Mouse (Mus musculus) lung, embryonic 16.5 days (tissue): ENCODE data around the gene Rasgef1a. TPM values are rescaled to one million over a fixed set of nuclear protein-coding genes. Genes with fewer than 3 reads are reported as not detected.

Source experiments
- ATAC-seq: fragments of 200-750 bp; cut with Nextera tagmentation; 2 replicates; pipeline ENCODE4 v1.8.0; 2017; ENCODE audit warnings: low read depth, mild to moderate bottlenecking, moderate library complexity
- H3K27ac ChIP-seq: fragments of 300-500 bp; sonication (generic); 2 replicates; pipeline ENCODE4 v1.5.1; 2014; ENCODE audit warnings: mild to moderate bottlenecking, control low read depth, low read length
- H3K27me3 ChIP-seq: fragments of 300-500 bp; sonication (generic); 2 replicates; pipeline ENCODE4 v1.6.1; 2014; ENCODE audit warnings: low read depth, low read length, mixed read lengths; ENCODE audit not compliant: control insufficient read depth, insufficient read depth
- H3K36me3 ChIP-seq: fragments of 300-500 bp; sonication (generic); 2 replicates; pipeline ENCODE4 v1.6.1; 2014; ENCODE audit warnings: low read length; ENCODE audit not compliant: control insufficient read depth, insufficient read depth
- H3K4me1 ChIP-seq: fragments of 300-500 bp; sonication (generic); replicated peaks from 2 replicates; pipeline ENCODE4 v1.6.1; 2014; ENCODE audit warnings: low read length, mixed read lengths; ENCODE audit not compliant: control insufficient read depth, insufficient read depth
- H3K4me2 ChIP-seq: fragments of 300-500 bp; sonication (generic); 2 replicates; pipeline ENCODE4 v1.6.1; 2014; ENCODE audit warnings: low read depth, low read length, control low read depth
- H3K4me3 ChIP-seq: fragments of 300-500 bp; sonication (generic); 2 replicates; pipeline ENCODE4 v1.5.1; 2014; ENCODE audit warnings: mild to moderate bottlenecking, low read length, control low read depth
- H3K9ac ChIP-seq: fragments of 300-500 bp; sonication (generic); 2 replicates; pipeline ENCODE4 v1.6.1; 2014; ENCODE audit warnings: low read length, control low read depth
- H3K9me3 ChIP-seq: fragments of 300-500 bp; sonication (generic); 2 replicates; pipeline ENCODE4 v1.6.1; 2016; ENCODE audit warnings: low read length; ENCODE audit not compliant: control insufficient read depth
- WGBS: fragments of 180-500 bp; shearing (Covaris S2); extraction: QIAGEN DNeasy Blood & Tissue Kit; methylation state at CpG from one replicate; pipeline ENCODE4 v1.1.7; 2014; 5-methylcytosine and 5-hydroxymethylcytosine counted together
- polyA plus RNA-seq: library from polyadenylated mRNA; unstranded; fragments of >200 nt; fragmentation: Nextera tagmentation; extraction: Ambion mirVana; gene quantifications from 2 replicates; pipeline ENCODE4 v1.2.1, GENCODE M21; 2015

The Rasgef1a gene
- polyA plus RNA-seq, 1 experiment from 2014 or later, result 6.1 TPM

DNA sequence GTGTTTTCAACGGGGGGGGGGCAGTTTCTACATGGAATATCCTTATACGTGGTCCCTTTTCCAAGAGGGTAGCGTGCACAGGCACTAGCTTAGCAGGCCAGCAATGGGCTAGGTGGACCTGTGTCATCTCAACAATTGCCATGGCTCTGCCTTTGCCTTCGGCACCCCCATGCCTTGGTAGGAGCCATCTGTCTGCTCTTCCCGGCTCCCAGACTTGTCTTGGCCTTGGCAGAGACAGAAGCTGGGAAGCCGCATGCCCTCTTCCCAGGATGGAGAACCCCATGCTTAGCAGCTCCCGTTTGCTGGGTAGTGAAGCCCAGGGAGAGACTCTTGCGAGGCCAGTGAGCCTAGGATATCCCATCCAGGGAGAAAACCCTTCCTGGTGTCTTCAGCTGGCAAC, 73.4 kb downstream of the Rasgef1a start:
- Histone ChIP-seq H3K27ac (no peak overlapping the region), H3K4me3 (no peak overlapping the region), H3K4me2 (no peak overlapping the region), H3K9ac (no peak overlapping the region), H3K27me3 (no peaks in the 10 kb centered on the region), H3K4me1 (no peaks in the 10 kb centered on the region; the same call in 1 of the 2 replicates), H3K36me3 (no peaks in the 10 kb centered on the region), H3K9me3 (no peaks in the 10 kb centered on the region)
- 84% methylated on average over 8 of the region's 8 CpGs for WGBS
- no peak for ATAC-seq

DNA sequence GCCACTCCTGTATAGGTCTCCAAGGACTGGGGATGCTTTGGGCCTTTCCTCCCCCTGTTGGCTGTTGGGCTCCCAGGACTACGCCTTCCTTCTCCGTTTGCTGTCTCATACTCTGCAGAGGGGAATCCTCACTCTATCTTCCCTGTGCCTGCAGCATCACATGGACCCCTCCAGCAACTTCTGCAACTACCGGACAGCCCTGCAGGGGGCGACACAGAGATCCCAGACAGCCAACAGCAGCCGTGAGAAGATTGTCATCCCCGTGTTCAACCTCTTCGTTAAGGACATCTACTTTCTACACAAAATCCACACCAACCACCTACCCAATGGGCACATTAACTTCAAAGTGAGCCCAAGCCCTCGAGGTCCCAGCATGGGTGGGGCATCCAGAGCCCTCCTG, 76.7 kb downstream of the Rasgef1a start:
- H3K27ac ChIP-seq, result no peak overlapping the region
- WGBS, result 42% methylated on average over 8 of the region's 8 CpGs
- H3K9ac ChIP-seq, result no peak overlapping the region
- no peaks in the 10 kb centered on the region for H3K36me3 ChIP-seq
- H3K4me1 ChIP-seq, result no peaks in the 10 kb centered on the region; the same call in 1 of the 2 replicates
- no peak for ATAC-seq
- no peak overlapping the region for H3K4me3 ChIP-seq
- no peaks in the 10 kb centered on the region for H3K27me3 ChIP-seq
- no peaks in the 10 kb centered on the region for H3K9me3 ChIP-seq
- no peak overlapping the region for H3K4me2 ChIP-seq

DNA sequence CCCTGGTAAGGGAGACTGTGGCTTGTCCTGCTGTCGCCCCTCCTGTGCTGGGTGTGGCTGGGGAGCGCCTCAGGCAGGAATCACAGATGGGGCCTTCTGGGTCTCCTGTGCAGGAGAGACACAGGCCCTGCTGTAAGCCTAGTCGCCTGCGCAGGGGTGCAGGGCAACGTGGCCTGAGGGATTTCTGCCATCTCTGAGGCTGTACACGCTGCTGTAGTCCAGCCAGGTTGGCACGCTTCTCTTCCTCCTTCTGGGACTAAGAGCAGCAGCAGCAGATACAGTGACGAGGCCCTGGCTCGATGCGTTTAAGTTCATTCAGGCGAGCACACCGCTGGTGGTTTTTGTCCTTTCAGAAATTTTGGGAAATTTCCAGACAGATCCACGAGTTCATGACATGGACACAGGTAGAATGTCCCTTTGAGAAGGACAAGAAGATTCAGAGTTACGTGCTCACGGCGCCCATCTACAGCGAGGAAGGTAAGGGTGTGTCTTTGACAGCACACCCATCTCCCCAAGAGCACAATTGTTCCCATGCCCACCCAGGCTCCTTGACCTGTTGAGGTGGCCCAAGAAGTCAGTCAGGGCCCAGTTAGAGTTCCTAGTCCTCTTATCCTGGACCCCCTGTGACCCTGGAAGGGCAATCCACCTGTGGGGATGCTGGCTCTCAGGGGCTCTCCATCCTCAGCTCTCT, 77.7 kb downstream of the Rasgef1a start:
- 85% methylated on average over 17 of the region's 17 CpGs for WGBS
- Histone ChIP-seq H3K36me3 (no peaks in the 10 kb centered on the region), H3K4me3 (no peak overlapping the region), H3K9me3 (no peaks in the 10 kb centered on the region), H3K27me3 (no peaks in the 10 kb centered on the region), H3K9ac (no peak overlapping the region), H3K4me2 (no peak overlapping the region), H3K4me1 (no peaks in the 10 kb centered on the region; the same call in 1 of the 2 replicates), H3K27ac (no peak overlapping the region)
- ATAC-seq, result no peak

DNA sequence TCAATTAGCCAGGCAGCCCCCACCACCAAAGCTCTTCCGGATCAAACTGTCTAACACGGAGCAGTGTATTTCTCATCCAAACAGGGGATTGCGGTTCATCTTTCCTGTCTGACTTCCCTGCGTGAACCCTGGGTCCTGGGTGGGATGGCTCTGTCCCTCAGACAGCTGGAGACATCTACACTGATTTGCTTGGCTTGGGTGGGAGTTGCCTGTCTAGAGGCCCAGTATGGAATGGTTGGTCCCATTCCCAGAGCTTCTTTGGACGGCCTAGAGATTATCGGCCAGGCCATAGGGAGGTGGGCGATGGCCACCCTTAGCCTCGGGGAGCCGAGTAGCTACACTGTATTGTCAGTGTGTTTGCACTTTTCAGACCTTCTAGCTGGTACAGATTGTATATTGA, 79.6 kb downstream of the Rasgef1a start:
- Histone ChIP-seq H3K27ac (no peak overlapping the region), H3K36me3 (no peaks in the 10 kb centered on the region), H3K27me3 (no peaks in the 10 kb centered on the region), H3K9me3 (no peaks in the 10 kb centered on the region), H3K4me2 (no peak overlapping the region), H3K9ac (no peak overlapping the region), H3K4me1 (no peaks in the 10 kb centered on the region; the same call in 1 of the 2 replicates), H3K4me3 (no peak overlapping the region)
- no peak for ATAC-seq
- WGBS, result 71% methylated on average over 9 of the region's 9 CpGs

DNA sequence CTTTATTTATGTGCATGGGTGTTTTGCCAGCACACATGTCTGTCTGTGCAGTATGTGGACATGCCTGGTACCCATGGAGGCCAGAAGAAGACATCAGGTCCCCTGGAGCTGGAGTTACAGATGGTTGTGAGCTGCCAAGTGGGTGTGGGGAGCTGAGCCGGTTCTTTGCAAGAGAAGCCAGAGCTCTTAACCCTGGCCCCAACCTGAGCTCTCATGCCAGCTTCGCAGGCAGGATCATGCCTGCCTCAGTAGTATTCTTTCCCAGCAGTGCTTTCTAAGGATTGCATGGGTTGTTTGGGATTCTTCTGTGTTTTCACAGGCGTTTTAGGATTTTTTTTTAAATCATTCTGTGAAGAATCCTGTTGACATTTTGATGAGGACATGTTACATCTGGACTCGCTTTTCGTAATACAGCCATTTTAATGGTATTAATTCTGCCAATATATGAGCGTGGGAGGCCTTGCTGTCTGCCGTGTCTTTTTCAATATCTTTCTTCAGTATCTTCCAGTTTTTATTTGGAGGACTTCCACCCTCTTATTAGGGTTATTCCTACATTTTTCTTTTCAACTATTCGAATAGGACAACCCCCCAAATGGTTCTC, 86.6 kb downstream of the Rasgef1a start:
- H3K4me3 ChIP-seq, result no peak overlapping the region
- H3K27ac ChIP-seq, result peak overlapping the region; percentile 72
- 51% methylated on average over 8 of the region's 8 CpGs for WGBS

DNA sequence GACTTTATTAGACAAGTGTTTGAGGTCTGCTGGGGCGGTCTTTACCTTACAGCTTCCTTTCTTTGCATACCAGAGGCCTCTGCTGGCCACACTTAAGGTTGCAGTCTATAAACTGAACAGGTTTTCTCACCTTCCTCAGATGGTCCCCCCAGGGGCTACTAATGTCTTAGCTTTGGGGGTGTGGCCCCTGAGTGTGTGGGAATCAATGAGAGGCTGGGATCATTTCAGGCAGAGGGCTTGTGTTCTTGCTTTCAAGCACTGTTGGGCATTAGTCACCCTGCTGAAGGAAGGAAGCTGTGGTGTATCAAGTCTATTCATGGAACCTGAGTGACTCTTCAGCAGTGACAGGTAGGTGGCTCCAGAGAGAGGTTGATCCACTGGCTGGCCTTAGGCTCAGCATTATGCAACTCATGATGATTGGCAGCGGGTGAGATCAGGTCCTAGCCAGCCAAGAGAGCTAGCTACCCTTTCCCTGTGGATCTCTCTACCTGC, 88.1 kb downstream of the Rasgef1a start:
- Histone ChIP-seq H3K27ac (no peak overlapping the region), H3K36me3 (no peaks in the 10 kb centered on the region), H3K9me3 (no peaks in the 10 kb centered on the region), H3K4me3 (no peak overlapping the region), H3K4me2 (no peak overlapping the region), H3K4me1 (no peaks in the 10 kb centered on the region), H3K27me3 (no peaks in the 10 kb centered on the region), H3K9ac (no peak overlapping the region)
- ATAC-seq, result peak; percentile 58; the same call in 1 of the 2 replicates
- 38% methylated on average over 2 of the region's 2 CpGs for WGBS

More for the DNA sequence above, 86.6 kb downstream of the Rasgef1a start:
- peak; percentile 76 for ATAC-seq
- H3K27me3 ChIP-seq, result no peaks in the 10 kb centered on the region
- no peaks in the 10 kb centered on the region for H3K36me3 ChIP-seq
- H3K9ac ChIP-seq, result no peak overlapping the region
- H3K4me1 ChIP-seq, result no peaks in the 10 kb centered on the region
- no peak overlapping the region for H3K4me2 ChIP-seq
- H3K9me3 ChIP-seq, result no peaks in the 10 kb centered on the region

DNA sequence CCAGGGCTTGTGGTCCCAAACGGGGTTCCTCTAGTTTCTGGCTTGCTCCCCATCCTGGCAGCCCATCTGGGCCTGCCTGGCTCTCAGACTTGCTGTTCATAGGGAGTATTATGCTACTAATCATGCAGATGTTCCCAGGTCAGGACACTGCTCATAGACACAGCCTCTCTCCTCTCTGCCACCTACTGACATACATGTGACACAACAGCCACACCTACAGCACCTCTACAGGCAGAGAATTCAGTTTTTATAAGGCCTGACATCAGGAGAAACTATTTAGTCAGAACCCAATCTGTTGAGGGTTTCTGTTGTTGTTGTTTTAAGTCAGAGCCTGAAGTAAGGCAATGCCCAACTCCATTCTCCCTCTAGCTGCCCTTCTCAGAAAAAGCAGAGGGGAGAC, 100.6 kb downstream of the Rasgef1a start:
- Histone ChIP-seq H3K27me3 (no peaks in the 10 kb centered on the region), H3K4me1 (no peaks in the 10 kb centered on the region), H3K9me3 (no peaks in the 10 kb centered on the region), H3K4me3 (no peak overlapping the region), H3K36me3 (peaks cover 5% of the 10 kb centered on the region; the same call in 1 of the 2 replicates), H3K27ac (no peak overlapping the region), H3K9ac (no peak overlapping the region), H3K4me2 (no peak overlapping the region)
- no peak for ATAC-seq
- WGBS, result 50% methylated on average over 1 of the region's 1 CpGs

DNA sequence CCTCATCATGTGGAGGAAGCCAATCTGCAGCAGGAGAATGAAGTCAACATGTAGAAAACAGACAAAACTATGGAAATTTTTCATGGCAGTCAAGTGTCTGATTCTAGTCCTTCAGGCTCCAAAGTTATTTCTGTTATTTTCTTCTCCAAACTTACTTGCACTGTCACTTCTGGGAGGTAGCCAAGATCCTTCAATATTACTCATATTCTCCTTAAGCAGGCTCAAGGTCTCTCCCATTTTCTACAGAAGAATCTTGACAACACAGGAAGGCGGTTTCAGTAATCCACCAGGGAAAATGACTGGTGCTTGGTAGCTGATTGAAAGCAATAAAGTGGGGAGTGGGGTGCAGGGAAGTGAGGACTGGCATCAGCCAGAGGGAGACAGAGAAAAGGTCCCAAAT, 111.5 kb downstream of the Rasgef1a start:
- no peaks in the 10 kb centered on the region for H3K9me3 ChIP-seq
- H3K4me3 ChIP-seq, result no peak overlapping the region
- no peak overlapping the region for H3K27ac ChIP-seq
- peaks cover 4% of the 10 kb centered on the region; the same call in 1 of the 2 replicates for H3K4me1 ChIP-seq
- no peaks in the 10 kb centered on the region for H3K27me3 ChIP-seq
- peaks cover 9% of the 10 kb centered on the region for H3K36me3 ChIP-seq
- no peak for ATAC-seq
- H3K4me2 ChIP-seq, result no peak overlapping the region
- WGBS, result 80% methylated on average over 1 of the region's 1 CpGs
- no peak overlapping the region for H3K9ac ChIP-seq

DNA sequence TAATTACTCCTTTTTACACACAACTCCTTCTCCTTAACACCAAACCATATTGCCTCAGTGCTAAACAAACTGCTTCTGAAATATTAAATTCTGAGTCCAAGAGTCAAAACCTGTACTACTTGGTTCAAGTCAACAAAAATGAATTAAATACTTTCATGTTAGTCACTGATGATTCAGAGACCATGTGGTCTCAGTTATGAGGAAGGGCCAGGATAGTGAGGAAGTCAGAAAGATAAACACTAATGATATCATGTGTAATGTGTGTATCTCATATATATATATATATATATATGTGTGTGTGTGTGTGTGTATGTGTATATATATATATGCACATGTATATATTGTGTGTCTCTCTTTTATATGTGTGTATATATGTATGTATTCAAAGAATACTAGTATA, 115.3 kb downstream of the Rasgef1a start:
- Histone ChIP-seq H3K4me2 (no peak overlapping the region), H3K27ac (no peak overlapping the region), H3K4me3 (no peak overlapping the region), H3K4me1 (peaks cover 11% of the 10 kb centered on the region), H3K9ac (no peak overlapping the region), H3K27me3 (no peaks in the 10 kb centered on the region), H3K36me3 (peaks cover 9% of the 10 kb centered on the region), H3K9me3 (no peaks in the 10 kb centered on the region)
- no peak for ATAC-seq
